Comparison of ENCODE assay signal across 8 mouse cellular contexts in the genomic region with DNA sequence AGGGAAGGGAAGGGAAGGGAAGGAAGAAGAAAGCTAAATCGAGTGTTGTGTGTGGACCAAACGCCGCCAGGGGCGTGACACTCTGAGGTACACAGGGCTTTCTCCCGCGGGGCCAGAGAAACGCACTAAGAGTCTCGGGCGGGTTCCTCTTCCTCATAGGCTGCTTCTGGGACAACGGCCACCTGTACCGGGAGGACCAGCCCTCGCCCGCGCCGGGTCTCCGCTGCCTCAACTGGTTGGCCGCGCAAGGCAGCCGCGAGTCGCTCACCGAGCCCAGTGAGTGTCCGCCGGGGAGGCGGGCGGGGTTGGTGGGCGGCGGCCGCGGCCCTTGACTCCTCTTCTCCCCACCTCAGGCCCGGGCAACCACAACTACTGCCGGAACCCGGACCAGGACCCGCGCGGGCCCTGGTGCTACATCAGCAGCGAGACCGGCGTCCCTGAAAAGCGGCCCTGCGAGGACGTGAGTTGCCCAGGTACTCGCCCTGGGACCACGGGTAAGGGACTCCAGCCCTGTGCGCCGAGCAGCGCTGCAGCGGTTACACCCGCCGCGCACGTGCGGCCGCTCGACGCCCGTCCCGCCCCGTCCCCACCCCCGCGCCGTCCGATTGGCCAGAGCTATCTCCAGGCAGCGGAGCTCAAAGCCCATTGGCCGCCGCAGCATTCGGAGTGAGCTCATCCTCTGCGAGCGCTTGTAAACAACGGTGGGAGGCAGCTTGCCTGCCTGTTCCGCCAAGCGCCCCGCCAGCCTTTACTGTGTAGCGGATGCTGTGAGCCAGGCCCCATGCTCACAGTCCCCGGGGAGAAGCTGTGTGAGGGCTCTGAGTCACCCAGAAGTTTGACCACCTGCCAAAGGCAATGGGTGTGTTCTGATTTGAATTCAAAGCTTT. TPM values are rescaled to one million over a fixed set of nuclear protein-coding genes. Genes with fewer than 3 reads are reported as not detected.
DNase-seq lines count a peak whose midpoint lies in the region; ATAC-seq lines count a peak whose summit lies in the region.

No protein-coding gene starts in this region.

- peak overlapping the region; percentile 99 for H3K4me2 ChIP-seq in heart, embryonic 15.5 days
- H3K4me2 ChIP-seq in liver, embryonic 13.5 days: peak overlapping the region; percentile 70
- peak overlapping the region; percentile 97 for H3K4me2 ChIP-seq in stomach, embryonic 15.5 days

- peak overlapping the region; percentile 85 for H3K27ac ChIP-seq in forebrain, embryonic 10.5 days
- H3K27ac ChIP-seq in heart, embryonic 15.5 days: peak overlapping the region; percentile 88
- no peak overlapping the region for H3K27ac ChIP-seq in liver, embryonic 13.5 days
- H3K27ac ChIP-seq in stomach, embryonic 15.5 days: peak overlapping the region; percentile 70

- H3K4me3 ChIP-seq in forebrain, embryonic 10.5 days: peak overlapping the region; percentile 59
- H3K4me3 ChIP-seq in heart, embryonic 15.5 days: peak overlapping the region; percentile 56
- peak overlapping the region; percentile 49 for H3K4me3 ChIP-seq in liver, embryonic 13.5 days (replicated peaks)
- peak overlapping the region; percentile 51 for H3K4me3 ChIP-seq in stomach, embryonic 15.5 days (replicated peaks)

- WGBS in forebrain, embryonic 10.5 days: under 1% methylated on average over 75 of the region's 75 CpGs
- WGBS in heart, embryonic 15.5 days: under 1% methylated on average over 75 of the region's 75 CpGs
- under 1% methylated on average over 75 of the region's 75 CpGs for WGBS in liver, embryonic 13.5 days (ENCODE audit: insufficient replicate concordance)
- WGBS in stomach, embryonic 15.5 days: under 1% methylated on average over 75 of the region's 75 CpGs

- H3K4me1 ChIP-seq in forebrain, embryonic 10.5 days: peaks cover 48% of the 10 kb centered on the region
- H3K4me1 ChIP-seq in heart, embryonic 15.5 days (replicated peaks): peaks cover 59% of the 10 kb centered on the region
- peaks cover 34% of the 10 kb centered on the region for H3K4me1 ChIP-seq in liver, embryonic 13.5 days (replicated peaks)
- peaks cover 26% of the 10 kb centered on the region for H3K4me1 ChIP-seq in stomach, embryonic 15.5 days

- no peaks in the 10 kb centered on the region for H3K36me3 ChIP-seq in forebrain, embryonic 10.5 days (replicated peaks)
- H3K36me3 ChIP-seq in heart, embryonic 15.5 days: peaks cover 11% of the 10 kb centered on the region
- H3K36me3 ChIP-seq in liver, embryonic 13.5 days: no peaks in the 10 kb centered on the region
- H3K36me3 ChIP-seq in stomach, embryonic 15.5 days: no peaks in the 10 kb centered on the region

- peaks cover 21% of the 10 kb centered on the region for H3K27me3 ChIP-seq in forebrain, embryonic 10.5 days (ENCODE audit: poor library complexity, severe bottlenecking)
- H3K27me3 ChIP-seq in heart, embryonic 15.5 days: no peaks in the 10 kb centered on the region
- H3K27me3 ChIP-seq in liver, embryonic 13.5 days: peaks cover 40% of the 10 kb centered on the region
- H3K27me3 ChIP-seq in stomach, embryonic 15.5 days (replicated peaks): no peaks in the 10 kb centered on the region; the same call in 1 of the 2 replicates

- peak; percentile 92 to 95 for DNase-seq in CD8-positive naive resting alpha-beta T cell, adult 2 months (ENCODE audit: low read depth in 2 of 2, low spot score in 2 of 2)
- peak; percentile 91 for DNase-seq in c-Kit-positive CD71-negative TER-119-negative erythroid progenitor cells, embryonic 14.5 days (ENCODE audit: low read depth)
- peak; percentile 95 for DNase-seq in forebrain, embryonic 10.5 days (ENCODE audit: extremely low spot score, low spot score)
- peak; percentile 91 to 97 for DNase-seq in kidney, postnatal 25 days
- peak; percentile 74 for DNase-seq in liver, embryonic 13.5 days
- peak; percentile 90 for DNase-seq in neural tube, embryonic 10.5 days (ENCODE audit: extremely low spot score, low spot score)

- peak; percentile 91 for ATAC-seq in heart, embryonic 15.5 days (replicated peaks; ENCODE audit: insufficient number of reproducible peaks, insufficient read depth, low FRiP score, low read depth)
- ATAC-seq in liver, embryonic 13.5 days (ENCODE audit: low read depth): peak; percentile 95
- peak; percentile 95 for ATAC-seq in stomach, embryonic 15.5 days (ENCODE audit: insufficient read depth, low FRiP score, low read depth)

- H3K9ac ChIP-seq in heart, embryonic 15.5 days: peak overlapping the region; percentile 68
- peak overlapping the region; percentile 49 for H3K9ac ChIP-seq in liver, embryonic 13.5 days
- H3K9ac ChIP-seq in stomach, embryonic 15.5 days: 0 out of 2 replicates have a peak overlapping the region, but pooled peaks have one; percentile 25

- no peaks in the 10 kb centered on the region for H3K9me3 ChIP-seq in forebrain, embryonic 10.5 days
- H3K9me3 ChIP-seq in heart, embryonic 15.5 days (replicated peaks): no peaks in the 10 kb centered on the region
- no peaks in the 10 kb centered on the region for H3K9me3 ChIP-seq in liver, embryonic 13.5 days (replicated peaks)
- no peaks in the 10 kb centered on the region for H3K9me3 ChIP-seq in stomach, embryonic 15.5 days

RNA-seq across cellular contexts. Expression of gene Pik3ip1, which starts 1.8 kb away (rescaled TPM):
- polyA plus RNA-seq in forebrain, embryonic 10.5 days (2016; fragmentation: Nextera tagmentation; extraction: Ambion mirVana): 5.6 and 6.2 TPM in 2 replicates
- 35.1 and 36.1 TPM in 2 replicates for polyA plus RNA-seq in heart, embryonic 15.5 days (2015; fragmentation: Nextera tagmentation; extraction: Ambion mirVana)
- 1.1 and 1.5 TPM in 2 replicates for polyA plus RNA-seq in liver, embryonic 13.5 days (2015; fragmentation: Nextera tagmentation; extraction: Ambion mirVana)
- 10.6 and 12.1 TPM in 2 replicates for polyA plus RNA-seq in stomach, embryonic 15.5 days (2015; fragmentation: Nextera tagmentation; extraction: Ambion mirVana)

RNA-seq across cellular contexts. Expression of gene Patz1, which starts 43.3 kb away (rescaled TPM):
- polyA plus RNA-seq in forebrain, embryonic 10.5 days (2016; fragmentation: Nextera tagmentation; extraction: Ambion mirVana): 96.7 and 111 TPM in 2 replicates
- 20.0 and 32.0 TPM in 2 replicates for polyA plus RNA-seq in heart, embryonic 15.5 days (2015; fragmentation: Nextera tagmentation; extraction: Ambion mirVana)
- polyA plus RNA-seq in liver, embryonic 13.5 days (2015; fragmentation: Nextera tagmentation; extraction: Ambion mirVana): 14.8 and 15.8 TPM in 2 replicates
- 39.9 and 42.0 TPM in 2 replicates for polyA plus RNA-seq in stomach, embryonic 15.5 days (2015; fragmentation: Nextera tagmentation; extraction: Ambion mirVana)
